Mouse (Mus musculus) skeletal muscle tissue, adult 2 months (tissue): ENCODE measurements around the gene Cped1.

Experiments used
- DNase-seq: peaks from one replicate; pipeline ENCODE4 v3.0.0-alpha.2; 2012; ENCODE audit warnings: low read depth, low spot score

The Cped1 gene

DNA sequence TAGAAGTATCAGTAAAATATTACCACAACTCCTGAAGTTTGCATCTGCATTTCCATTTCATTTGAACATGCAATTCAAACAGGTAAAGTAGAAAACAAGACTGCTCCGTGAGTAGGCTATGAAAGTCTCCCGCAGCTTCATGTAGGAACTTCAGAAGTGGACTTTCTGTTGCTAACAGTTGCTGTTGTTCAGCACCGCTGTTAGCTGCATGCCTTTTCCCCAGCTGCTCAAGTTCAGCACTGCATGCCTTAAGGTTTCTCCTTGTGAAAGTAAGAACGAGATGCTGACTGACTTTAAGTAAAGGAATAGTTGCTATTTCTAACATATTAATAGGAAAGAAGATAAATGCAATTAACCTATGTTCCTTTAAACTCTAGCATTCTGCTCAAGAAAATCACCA, 306.3 kb downstream of the Cped1 start:
- DNase-seq, result no peak

DNA sequence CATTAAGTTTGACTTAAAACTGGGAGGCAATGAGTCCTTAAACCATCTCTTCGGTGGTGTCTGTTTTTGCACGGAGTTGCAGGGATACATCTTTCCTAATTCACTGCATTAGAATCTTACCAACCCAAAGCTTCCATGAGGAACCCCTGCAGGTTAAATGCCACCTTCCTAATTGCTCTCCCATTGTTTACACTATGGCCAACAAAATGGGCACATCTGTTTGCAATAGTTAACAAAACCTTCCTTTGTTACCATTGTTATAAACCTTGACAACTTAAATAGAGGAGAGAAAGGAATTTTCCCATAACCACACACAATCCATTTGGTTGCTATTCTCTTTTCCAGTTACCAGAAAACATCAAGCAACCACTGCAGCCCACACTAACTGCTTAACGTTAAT, 308.2 kb downstream of the Cped1 start:
- no peak for DNase-seq

DNA sequence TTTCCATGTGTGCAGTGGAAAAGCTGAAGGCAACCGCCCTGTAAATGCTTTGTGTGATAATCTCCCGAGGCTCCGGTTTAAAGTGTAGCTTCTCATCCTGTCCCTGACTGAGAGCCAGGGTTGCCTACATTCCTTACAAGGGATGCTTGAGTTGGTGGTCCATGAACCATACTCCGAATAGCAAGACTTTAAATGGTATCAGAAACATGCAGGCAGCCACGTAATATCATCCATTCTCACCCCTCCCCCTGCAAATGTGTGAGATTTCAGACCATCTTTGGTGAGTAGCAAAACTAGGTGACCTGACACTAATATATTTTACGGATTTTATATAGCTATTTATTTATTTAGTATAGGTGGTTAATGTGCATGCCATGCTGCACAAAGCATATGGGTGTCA, 311.3 kb downstream of the Cped1 start:
- DNase-seq, result no peak

DNA sequence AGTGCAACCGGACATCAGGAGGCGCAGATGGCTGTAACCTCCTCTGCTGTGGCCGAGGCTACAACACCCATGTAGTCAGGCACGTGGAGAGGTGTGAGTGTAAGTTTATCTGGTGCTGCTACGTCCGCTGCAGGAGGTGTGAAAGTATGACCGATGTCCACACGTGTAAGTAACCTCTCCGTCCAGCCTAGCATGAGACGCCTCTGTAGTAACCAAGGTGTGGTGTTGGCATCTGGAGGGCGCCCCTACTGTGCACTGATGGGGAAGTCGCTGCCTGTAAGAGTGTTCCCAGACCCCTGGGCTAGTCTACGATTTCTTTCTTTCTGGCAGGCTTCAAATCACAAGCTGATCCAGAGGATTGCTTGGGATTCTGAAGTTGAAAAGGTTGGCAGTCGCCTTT, 312.3 kb downstream of the Cped1 start:
- no peak for DNase-seq
